Mouse (Mus musculus) kidney, adult 2 months (tissue): ENCODE measurements around the gene Npdc1. TPM values are rescaled to one million over a fixed set of nuclear protein-coding genes. Genes with fewer than 3 reads are reported as not detected.

Experiments
- DNase-seq: peaks from one replicate; pipeline ENCODE4 v3.0.0; 2021
- H3K27ac ChIP-seq: fragments of 200-500 bp; 2 replicates; pipeline ENCODE4 v1.5.1; 2012; ENCODE audit warnings: low read depth, low read length, control low read depth, inconsistent platforms; ENCODE audit not compliant: insufficient read depth
- H3K27me3 ChIP-seq: fragments of 200-500 bp; replicated peaks from 2 replicates; pipeline ENCODE4 v1.6.1; 2012; ENCODE audit warnings: mild to moderate bottlenecking, moderate library complexity, low read length, inconsistent platforms; ENCODE audit not compliant: control insufficient read depth, insufficient read depth
- H3K36me3 ChIP-seq: fragments of 200-500 bp; 2 replicates; pipeline ENCODE4 v1.6.1; 2012; ENCODE audit warnings: mild to moderate bottlenecking, moderate library complexity, low read length, inconsistent platforms; ENCODE audit not compliant: control insufficient read depth, insufficient read depth
- H3K4me1 ChIP-seq: fragments of 200-500 bp; 2 replicates; pipeline ENCODE4 v1.6.1; 2011; ENCODE audit warnings: low read length; ENCODE audit not compliant: control insufficient read depth, insufficient read depth
- H3K4me3 ChIP-seq: fragments of 200-500 bp; 2 replicates; pipeline ENCODE4 v1.5.1; 2011; ENCODE audit warnings: mild to moderate bottlenecking, low read depth, low read length, control low read depth; ENCODE audit not compliant: insufficient read depth
- CTCF ChIP-seq: fragments of 200-500 bp; conservative IDR thresholded peaks from 2 replicates; pipeline ENCODE4 v1.5.1; 2011; ENCODE audit warnings: low read depth, mild to moderate bottlenecking, control low read depth, low read length, moderate library complexity, mixed read lengths; ENCODE audit not compliant: insufficient read depth, insufficient read length
- POLR2A ChIP-seq: fragments of 200-500 bp; IDR thresholded peaks from one replicate; pipeline ENCODE4 v1.6.1; 2011; ENCODE audit warnings: low read depth, low read length, control low read depth
- WGBS: fragments of 180-500 bp; shearing (Covaris S2); methylation state at CpG from one replicate; pipeline ENCODE4 v1.1.7; 2018; 5-methylcytosine and 5-hydroxymethylcytosine counted together
- polyA plus RNA-seq: library from polyadenylated mRNA; depleted of rRNA; stranded (reverse); fragments of >200 nt; gene quantifications from 2 replicates; pipeline ENCODE4 v1.2.3, GENCODE M21; 2012

Gene Npdc1
- polyA plus RNA-seq, 1 experiment: 73.7 TPM

DNA sequence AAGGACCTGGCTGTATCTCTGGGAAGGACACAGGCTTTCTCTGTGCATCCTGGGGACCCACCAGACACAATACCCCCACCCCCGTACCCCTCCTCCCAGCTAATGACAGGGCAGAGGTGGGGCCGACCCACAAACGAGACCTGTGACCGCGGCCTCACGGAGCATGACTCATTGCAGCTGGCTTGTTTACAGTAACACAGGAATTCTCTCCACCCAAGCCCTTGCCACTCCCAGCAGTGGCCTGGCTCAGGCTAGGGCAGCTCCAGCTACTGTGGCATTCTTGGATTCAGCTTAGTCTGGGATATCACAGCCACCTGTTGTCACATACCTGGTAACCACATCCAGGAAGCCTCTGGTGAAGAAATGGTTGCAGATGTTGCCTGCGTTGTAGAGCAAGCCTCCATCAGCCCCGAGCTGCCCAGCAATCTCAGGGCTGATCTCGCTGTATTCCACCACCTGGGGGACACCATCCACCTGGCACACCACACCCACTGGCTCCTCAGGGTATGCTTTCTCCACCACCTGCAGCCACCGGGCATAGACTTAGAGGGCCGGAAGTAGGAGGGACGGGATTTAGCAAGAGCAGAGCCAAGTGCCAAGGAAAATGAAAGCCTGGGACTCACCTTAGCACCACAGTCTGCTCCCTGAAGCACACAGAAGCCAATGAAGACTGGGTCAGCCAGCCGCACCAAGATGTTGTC lies 35.5 kb upstream of the Npdc1 start:
- WGBS: 49% methylated on average over 13 of the region's 13 CpGs
- H3K27ac ChIP-seq: no peak overlapping the region
- peak; percentile 42 for DNase-seq

DNA sequence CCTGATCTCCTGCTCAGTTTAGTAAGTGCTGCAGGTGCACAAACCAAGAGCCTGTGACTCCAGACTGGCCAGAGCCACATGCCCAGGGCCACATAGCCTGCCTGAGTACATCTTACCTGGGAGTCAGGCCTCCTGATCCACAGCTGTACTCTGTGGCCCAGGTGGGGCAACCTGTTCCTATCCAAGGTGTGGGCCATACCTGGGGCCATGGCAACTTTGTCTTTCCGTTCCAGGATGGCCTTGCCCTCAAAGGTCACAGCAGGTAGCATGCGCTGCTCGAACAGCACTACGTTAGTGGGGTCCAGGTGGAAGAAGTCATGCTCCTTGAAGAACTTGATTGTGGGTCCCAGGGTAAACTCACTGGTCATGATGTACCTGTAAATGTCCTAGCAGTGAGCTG lies 34.8 kb upstream of the Npdc1 start:
- Histone ChIP-seq H3K27ac (no peak overlapping the region), H3K4me3 (peak overlapping the region; percentile 84), H3K27me3 (no peaks in the 10 kb centered on the region), H3K4me1 (peaks cover 20% of the 10 kb centered on the region; the same call in 1 of the 2 replicates), H3K36me3 (no peaks in the 10 kb centered on the region)
- 67% methylated on average over 4 of the region's 4 CpGs for WGBS
- no peak for DNase-seq
- TF ChIP-seq POLR2A (no peak), CTCF (no peak)

More for the DNA sequence above, 35.5 kb upstream of the Npdc1 start:
- Histone ChIP-seq H3K36me3 (no peaks in the 10 kb centered on the region), H3K4me1 (peaks cover 20% of the 10 kb centered on the region; the same call in 1 of the 2 replicates), H3K27me3 (no peaks in the 10 kb centered on the region), H3K4me3 (peak overlapping the region; percentile 84; the same call in 1 of the 2 replicates)
- TF ChIP-seq CTCF (no peak), POLR2A (no peak)

DNA sequence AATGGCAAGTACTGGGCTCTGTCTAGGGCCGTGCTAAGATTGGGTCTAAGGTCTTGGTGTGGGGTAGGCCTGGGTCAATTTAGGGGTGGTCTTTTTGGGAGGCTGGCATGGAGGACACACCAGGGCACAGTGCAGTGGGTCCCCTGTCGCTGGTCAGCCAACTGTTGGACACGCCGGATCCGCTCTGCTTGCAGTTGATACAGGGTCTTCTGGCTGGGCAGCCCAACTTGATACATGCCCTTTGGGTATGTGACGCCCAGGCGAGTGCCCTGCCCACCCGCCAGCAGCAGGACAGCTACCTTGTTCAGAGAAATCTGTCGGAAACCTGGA lies 34.4 kb upstream of the Npdc1 start:
- H3K4me1 ChIP-seq: peaks cover 20% of the 10 kb centered on the region; the same call in 1 of the 2 replicates
- H3K36me3 ChIP-seq: no peaks in the 10 kb centered on the region
- H3K27ac ChIP-seq: no peak overlapping the region
- no peaks in the 10 kb centered on the region for H3K27me3 ChIP-seq
- no peak for DNase-seq
- TF ChIP-seq POLR2A: no peak
- no peak for TF ChIP-seq CTCF
- peak overlapping the region; percentile 84 for H3K4me3 ChIP-seq
- WGBS: 39% methylated on average over 9 of the region's 9 CpGs

DNA sequence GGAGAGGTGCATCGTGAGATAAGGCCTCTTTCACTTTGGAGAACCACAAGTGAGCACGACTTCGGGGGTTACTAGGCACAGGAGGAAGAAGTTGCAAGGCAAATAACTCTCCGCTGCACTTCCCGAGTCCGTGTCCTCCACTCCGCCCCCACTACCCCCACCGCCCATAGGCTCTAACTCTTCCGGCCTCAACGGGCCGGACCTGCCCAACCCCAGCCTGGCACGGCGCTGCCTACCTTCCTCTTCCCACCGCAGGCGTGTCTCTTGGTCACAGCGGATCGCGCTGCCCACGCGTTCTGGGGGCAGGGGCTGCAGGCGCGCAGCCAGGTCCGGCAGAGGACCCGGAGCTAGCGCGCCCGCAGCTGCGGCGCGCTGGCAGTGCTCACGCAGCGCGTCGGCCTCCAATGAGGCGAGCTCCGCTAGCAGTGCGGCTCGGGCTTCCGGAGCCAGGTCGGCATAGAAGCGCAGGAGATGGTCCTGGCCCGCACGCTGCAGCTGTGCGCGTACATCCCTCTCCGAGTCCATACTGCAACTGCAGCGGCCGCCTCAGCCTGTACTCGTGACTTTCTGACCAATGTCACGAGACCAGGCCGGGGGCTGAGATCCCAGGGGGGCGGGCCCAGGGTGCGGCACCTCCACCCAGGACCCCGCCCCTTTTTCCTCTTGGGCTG lies 33.9 kb upstream of the Npdc1 start, which contains the start of gene Uap1l1:
TSS of gene Uap1l1 (minus strand) at position 592 of the 671 bp plus-strand sequence.
- Histone ChIP-seq H3K36me3 (no peaks in the 10 kb centered on the region), H3K27ac (peak within 1 kb of the TSS; percentile 58), H3K27me3 (no peaks in the 10 kb centered on the region), H3K4me3 (peak within 1 kb of the TSS; percentile 84), H3K4me1 (peaks cover 20% of the 10 kb centered on the region; the same call in 1 of the 2 replicates)
- peak; percentile 93 for DNase-seq
- TF ChIP-seq POLR2A (peak; percentile 83), CTCF (no peak)
- under 1% methylated on average over 54 of the region's 54 CpGs for WGBS

DNA sequence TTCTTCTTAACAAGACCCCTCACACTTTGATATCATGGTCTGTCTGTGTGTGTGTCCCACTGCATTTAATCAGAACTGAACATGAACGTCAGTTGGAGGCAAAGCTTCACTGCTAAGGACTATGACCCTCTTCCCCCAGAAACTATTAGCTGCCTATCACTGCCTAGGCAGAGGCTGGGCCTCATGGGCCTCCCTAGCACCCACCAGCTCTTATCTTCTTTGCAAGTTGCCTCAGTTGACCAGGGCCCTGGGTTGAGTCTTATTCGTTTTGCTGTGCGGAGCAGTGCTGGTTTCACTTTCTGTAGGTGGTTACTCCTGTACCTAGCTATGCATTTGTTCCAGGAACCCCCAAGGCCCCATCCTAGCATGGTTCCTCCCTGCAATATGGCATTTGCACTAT lies 29.2 kb upstream of the Npdc1 start:
- no peak for DNase-seq
- Histone ChIP-seq H3K36me3 (no peaks in the 10 kb centered on the region), H3K27ac (no peak overlapping the region), H3K4me1 (no peaks in the 10 kb centered on the region; the same call in 1 of the 2 replicates), H3K4me3 (no peak overlapping the region), H3K27me3 (no peaks in the 10 kb centered on the region)
- TF ChIP-seq CTCF (no peak), POLR2A (no peak)
- 90% methylated on average over 3 of the region's 3 CpGs for WGBS

DNA sequence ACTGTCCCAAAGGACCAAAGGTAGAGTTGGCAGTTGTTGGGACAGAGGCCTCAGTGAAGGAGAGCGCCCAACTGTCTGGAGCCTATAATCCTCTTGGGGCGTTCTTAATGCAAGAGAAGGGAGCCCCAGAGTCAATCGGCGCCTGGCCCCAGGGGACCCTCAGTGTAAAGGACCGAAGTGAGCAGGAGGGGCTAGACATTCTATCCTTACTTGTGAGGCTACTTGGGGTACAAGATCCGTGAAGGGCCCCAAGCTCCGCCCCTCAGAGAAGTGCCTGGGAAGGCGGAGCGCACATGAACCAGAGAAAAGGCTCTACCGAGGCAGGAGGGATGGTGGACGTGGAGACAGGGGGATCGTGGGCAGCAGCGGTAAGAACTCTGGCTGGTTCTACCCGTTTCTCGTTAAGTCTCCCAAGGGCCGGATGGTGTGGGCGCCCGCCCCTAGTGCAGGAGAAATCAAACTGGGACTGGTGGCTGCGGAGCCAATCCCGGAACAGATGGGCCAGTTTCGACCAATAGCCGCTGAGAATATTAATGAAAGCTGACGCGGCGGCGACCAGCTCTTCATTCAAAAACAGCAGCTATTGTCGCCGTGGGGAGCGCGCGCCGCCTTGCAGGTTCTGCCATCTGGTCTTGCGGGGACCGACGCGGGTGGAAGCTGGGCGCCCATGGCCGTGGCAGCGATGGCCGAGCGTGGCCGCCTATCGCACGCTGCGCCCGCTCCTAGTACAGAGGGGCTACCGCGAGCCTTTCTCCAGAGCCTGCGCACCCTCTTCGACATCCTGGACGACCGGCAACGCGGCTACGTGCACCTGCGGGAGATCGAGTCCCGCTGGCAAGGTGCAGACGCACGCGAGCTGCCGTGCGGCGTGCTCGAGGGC lies 27.1 kb upstream of the Npdc1 start, which contains the start of gene Sapcd2:
TSS of gene Sapcd2 (plus strand) at position 558 of the 880 bp plus-strand sequence.
- Histone ChIP-seq H3K36me3 (no peaks in the 10 kb centered on the region), H3K27me3 (no peaks in the 10 kb centered on the region), H3K4me3 (peak within 1 kb of the TSS; percentile 51), H3K4me1 (no peaks in the 10 kb centered on the region), H3K27ac (no peak within 1 kb of the TSS)
- peak; percentile 92 for DNase-seq
- TF ChIP-seq CTCF: no peak
- no peak for TF ChIP-seq POLR2A
- WGBS: 2% methylated on average over 65 of the region's 65 CpGs
